14 mouse cellular contexts compared by ENCODE assay signal in genomic region chr2:93649243-93649870, GRCm38 (mm10). TPM values are rescaled to one million over a fixed set of nuclear protein-coding genes. Genes with fewer than 3 reads are reported as not detected.
DNase-seq lines count a peak whose midpoint lies in the region; ATAC-seq and TF ChIP-seq lines count a peak whose summit lies in the region.
"Had no signal": no experiment of that assay in that cellular context is flagged by ENCODE, and none has a peak within 500 bp of the region (broad histone marks: within the 10 kb centered on the region; RNA-seq: fewer than 3 reads in every experiment).

No protein-coding gene starts in this region.

- no peak for TF ChIP-seq CTCF in hindbrain, postnatal 0 days (IDR thresholded peaks at IDR 0.05; ENCODE audit: low read depth)
- TF ChIP-seq CTCF in lung, postnatal 0 days (IDR thresholded peaks at IDR 0.05): no peak

- H3K4me3 ChIP-seq in hindbrain, postnatal 0 days (ENCODE audit: low read length): no peak overlapping the region
- H3K4me3 ChIP-seq in hindbrain, embryonic 12.5 days: no peak overlapping the region
- peak overlapping the region; percentile 70 for H3K4me3 ChIP-seq in embryonic facial prominence, embryonic 12.5 days
- H3K4me3 ChIP-seq in forebrain, embryonic 15.5 days: no peak overlapping the region
- H3K4me3 ChIP-seq in lung, postnatal 0 days (ENCODE audit: low read depth, low read length): no peak overlapping the region

- H3K27ac ChIP-seq in hindbrain, postnatal 0 days: no peak overlapping the region
- H3K27ac ChIP-seq in hindbrain, embryonic 12.5 days: no peak overlapping the region
- peak overlapping the region; percentile 78; the same call in 1 of the 2 replicates for H3K27ac ChIP-seq in embryonic facial prominence, embryonic 12.5 days
- no peak overlapping the region for H3K27ac ChIP-seq in forebrain, embryonic 15.5 days (replicated peaks)
- H3K27ac ChIP-seq in lung, postnatal 0 days (ENCODE audit: low read length): no peak overlapping the region

- H3K9ac ChIP-seq in hindbrain, postnatal 0 days (replicated peaks; ENCODE audit: low read length): no peak overlapping the region
- H3K9ac ChIP-seq in hindbrain, embryonic 12.5 days: no peak overlapping the region
- H3K9ac ChIP-seq in embryonic facial prominence, embryonic 12.5 days: peak overlapping the region; percentile 99
- no peak overlapping the region for H3K9ac ChIP-seq in forebrain, embryonic 15.5 days (replicated peaks)
- no peak overlapping the region for H3K9ac ChIP-seq in lung, postnatal 0 days (replicated peaks; ENCODE audit: low read depth)

- H3K27me3 ChIP-seq in hindbrain, postnatal 0 days (ENCODE audit: insufficient read depth, low read length): peaks cover 44% of the 10 kb centered on the region
- H3K27me3 ChIP-seq in hindbrain, embryonic 12.5 days: peaks cover 79% of the 10 kb centered on the region
- H3K27me3 ChIP-seq in embryonic facial prominence, embryonic 12.5 days: peaks cover 34% of the 10 kb centered on the region
- H3K27me3 ChIP-seq in forebrain, embryonic 15.5 days: peaks cover 46% of the 10 kb centered on the region
- peaks cover 42% of the 10 kb centered on the region for H3K27me3 ChIP-seq in lung, postnatal 0 days (replicated peaks; ENCODE audit: insufficient read depth, low read length)

- ATAC-seq in hindbrain, postnatal 0 days: peak; percentile 19; the same call in 1 of the 2 replicates
- ATAC-seq in hindbrain, embryonic 12.5 days (ENCODE audit: low FRiP score): no peak
- no peak for ATAC-seq in embryonic facial prominence, embryonic 12.5 days (ENCODE audit: insufficient number of reproducible peaks, insufficient read depth, low FRiP score, low TSS enrichment)
- ATAC-seq in forebrain, embryonic 15.5 days (replicated peaks): peak; percentile 49; the same call in 1 of the 2 replicates
- ATAC-seq in lung, postnatal 0 days: no peak
- ATAC-seq: CD4-positive, CD25-positive, alpha-beta regulatory T cell, adult 4 months; Patski had no signal

- no peaks in the 10 kb centered on the region for H3K4me1 ChIP-seq in hindbrain, postnatal 0 days (ENCODE audit: insufficient read depth, low read length)
- H3K4me1 ChIP-seq in hindbrain, embryonic 12.5 days: peaks cover 7% of the 10 kb centered on the region
- peaks cover 57% of the 10 kb centered on the region for H3K4me1 ChIP-seq in embryonic facial prominence, embryonic 12.5 days
- peaks cover 11% of the 10 kb centered on the region for H3K4me1 ChIP-seq in forebrain, embryonic 15.5 days
- no peaks in the 10 kb centered on the region; the same call in none of the 2 replicates for H3K4me1 ChIP-seq in lung, postnatal 0 days (ENCODE audit: insufficient read depth, low read depth, low read length)

- H3K4me2 ChIP-seq in hindbrain, postnatal 0 days (ENCODE audit: low read depth, low read length): no peak overlapping the region
- no peak overlapping the region for H3K4me2 ChIP-seq in hindbrain, embryonic 12.5 days (replicated peaks)
- peak overlapping the region; percentile 67 for H3K4me2 ChIP-seq in embryonic facial prominence, embryonic 12.5 days (replicated peaks)
- H3K4me2 ChIP-seq in forebrain, embryonic 15.5 days (replicated peaks): no peak overlapping the region
- no peak overlapping the region for H3K4me2 ChIP-seq in lung, postnatal 0 days (replicated peaks; ENCODE audit: low read depth, low read length)
- H3K4me2 ChIP-seq: liver, embryonic 11.5 days had no signal

- no peaks in the 10 kb centered on the region for H3K36me3 ChIP-seq in hindbrain, postnatal 0 days (ENCODE audit: insufficient read depth, low read length)
- no peaks in the 10 kb centered on the region for H3K36me3 ChIP-seq in hindbrain, embryonic 12.5 days
- H3K36me3 ChIP-seq in embryonic facial prominence, embryonic 12.5 days: peaks cover 17% of the 10 kb centered on the region
- H3K36me3 ChIP-seq in forebrain, embryonic 15.5 days: no peaks in the 10 kb centered on the region
- no peaks in the 10 kb centered on the region for H3K36me3 ChIP-seq in lung, postnatal 0 days (ENCODE audit: insufficient read depth, low read length)

- WGBS in hindbrain, postnatal 0 days: 25% methylated on average over 4 of the region's 4 CpGs
- WGBS in hindbrain, embryonic 12.5 days: 24% methylated on average over 4 of the region's 4 CpGs
- WGBS in embryonic facial prominence, embryonic 12.5 days: 15% methylated on average over 4 of the region's 4 CpGs
- WGBS in forebrain, embryonic 15.5 days: 11% methylated on average over 4 of the region's 4 CpGs
- WGBS in lung, postnatal 0 days: 35% methylated on average over 4 of the region's 4 CpGs

- no peak for TF ChIP-seq EP300 in lung, postnatal 0 days (IDR thresholded peaks at IDR 0.05)

- no peaks in the 10 kb centered on the region for H3K9me3 ChIP-seq in hindbrain, postnatal 0 days (ENCODE audit: low read length)
- H3K9me3 ChIP-seq in hindbrain, embryonic 12.5 days (replicated peaks): no peaks in the 10 kb centered on the region
- H3K9me3 ChIP-seq in embryonic facial prominence, embryonic 12.5 days: no peaks in the 10 kb centered on the region
- H3K9me3 ChIP-seq in forebrain, embryonic 15.5 days: no peaks in the 10 kb centered on the region
- H3K9me3 ChIP-seq in lung, postnatal 0 days (ENCODE audit: low read length): no peaks in the 10 kb centered on the region

- DNase-seq in hindbrain, postnatal 0 days (ENCODE audit: low spot score): no peak
- DNase-seq in right cerebral cortex, postnatal 14 days: peak; percentile 60
- DNase-seq in lung, postnatal 0 days (ENCODE audit: low spot score): no peak
- DNase-seq in urinary bladder, postnatal 14 days (ENCODE audit: low spot score): no peak
- DNase-seq: adrenal gland, adult 8-10 months; heart, adult 18-20 months; heart, postnatal 4 days; thymus, postnatal 25 days had no signal

RNA-seq across cellular contexts. Expression of gene Alx4, which starts 7.2 kb away (rescaled TPM):
- 3.1 and 3.3 TPM in 2 replicates for total RNA-seq in hindbrain, postnatal 0 days (2014; rRNA removed)
- polyA plus RNA-seq in hindbrain, postnatal 0 days (2015; fragmentation: Nextera tagmentation; extraction: Ambion mirVana): 0.54 and 0.61 TPM in 2 replicates
- polyA plus RNA-seq in hindbrain, embryonic 12.5 days (2016; fragmentation: Nextera tagmentation; extraction: Ambion mirVana): 5.4 and 6.7 TPM in 2 replicates
- 24.3 and 27.8 TPM in 2 replicates for polyA plus RNA-seq in embryonic facial prominence, embryonic 12.5 days (2016; fragmentation: Nextera tagmentation; extraction: Ambion mirVana)
- polyA plus RNA-seq in forebrain, embryonic 15.5 days (2015; fragmentation: Nextera tagmentation; extraction: Ambion mirVana): 0.65 and 0.85 TPM in 2 replicates
- polyA plus RNA-seq in lung, postnatal 0 days (2015; fragmentation: Nextera tagmentation; extraction: Ambion mirVana): 0.04 TPM in 1 of 2 replicates, not detected in the other
- polyA plus RNA-seq: CD4-positive, CD25-positive, alpha-beta regulatory T cell, adult 4 months; Patski had no signal

Comparison
In these comparisons a context has a peak if more than half of its experiments do, and no peak if none do; other contexts are left out.
1. ATAC-seq: peak in hindbrain, postnatal 0 days (single experiment) and forebrain, embryonic 15.5 days (single experiment); none in hindbrain, embryonic 12.5 days (single experiment), embryonic facial prominence, embryonic 12.5 days (single experiment) and lung, postnatal 0 days (single experiment).